Mouse (Mus musculus) liver, adult 2 months (tissue): Measurements from ENCODE around the gene Fam178b. TPM values are rescaled to one million over a fixed set of nuclear protein-coding genes. Genes with fewer than 3 reads are reported as not detected.
A peak's percentile ranks its signal among the peaks of the same experiment; 100 is the strongest.

ENCODE experiments used
- DNase-seq: peaks from one replicate; pipeline ENCODE4 v3.0.0-alpha.2; 2011; ENCODE audit warnings: low read depth, low spot score; ENCODE audit errors: extremely low read depth
- H3K27ac ChIP-seq: fragments of 200-500 bp; replicated peaks from 2 replicates; pipeline ENCODE4 v1.5.1; 2012; ENCODE audit warnings: low read depth, mild to moderate bottlenecking, control low read depth, inconsistent platforms, low read length; ENCODE audit not compliant: insufficient read depth
- H3K27me3 ChIP-seq: fragments of 200-500 bp; 2 replicates; pipeline ENCODE4 v1.6.1; 2012; ENCODE audit warnings: mild to moderate bottlenecking, moderate library complexity, low read length, inconsistent platforms; ENCODE audit not compliant: control insufficient read depth, insufficient read depth
- H3K36me3 ChIP-seq: fragments of 200-500 bp; 2 replicates; pipeline ENCODE4 v1.6.1; 2012; ENCODE audit warnings: low read length, inconsistent platforms; ENCODE audit not compliant: control insufficient read depth, insufficient read depth
- H3K4me1 ChIP-seq: fragments of 200-500 bp; 2 replicates; pipeline ENCODE4 v1.6.1; 2011; ENCODE audit warnings: low read length; ENCODE audit not compliant: control insufficient read depth, insufficient read depth
- H3K4me3 ChIP-seq: fragments of 200-500 bp; 2 replicates; pipeline ENCODE4 v1.5.1; 2011; ENCODE audit warnings: low read depth, mild to moderate bottlenecking, control low read depth, low read length, moderate library complexity; ENCODE audit not compliant: insufficient read depth
- H3K79me2 ChIP-seq: fragments of 200-500 bp; 2 replicates; pipeline ENCODE4 v1.6.1; 2012; ENCODE audit warnings: inconsistent platforms, mild to moderate bottlenecking, low read length, moderate library complexity; ENCODE audit not compliant: control insufficient read depth, insufficient read depth
- H3K9ac ChIP-seq: fragments of 200-500 bp; 2 replicates; pipeline ENCODE4 v1.6.1; 2012; ENCODE audit warnings: low read depth, mild to moderate bottlenecking, control low read depth, inconsistent platforms, low read length
- CTCF ChIP-seq: fragments of 200-500 bp; IDR thresholded peaks from 2 replicates; pipeline ENCODE4 v1.5.1; 2011; ENCODE audit warnings: low read depth, low read length, control low read depth
- POLR2A ChIP-seq: fragments of 200-500 bp; IDR thresholded peaks from 2 replicates; pipeline ENCODE4 v1.6.1; 2011; ENCODE audit warnings: low read length, control low read depth; ENCODE audit not compliant: insufficient read depth; ENCODE audit errors: extremely low read depth
- WGBS: fragments of 180-500 bp; shearing (Covaris S2); methylation state at CpG from one replicate; pipeline ENCODE4 v1.1.7; 2018; 5-methylcytosine and 5-hydroxymethylcytosine counted together
- polyA plus RNA-seq: library from polyadenylated mRNA; depleted of rRNA; stranded (reverse); fragments of >200 nt; gene quantifications from 2 replicates; pipeline ENCODE4 v1.2.3, GENCODE M21; 2012
- total RNA-seq: library from RNA; depleted of rRNA; stranded (reverse); fragments of >200 nt; gene quantifications from 2 replicates; pipeline ENCODE4 v1.2.3, GENCODE M21; 2014

Gene Fam178b
- total and polyA plus RNA-seq, 2 experiments, result 0.11 to 0.18 TPM

GRCm38 (mm10) chr1:36665934-36666333 is 17.0 kb downstream of the Fam178b start:
- H3K4me3 ChIP-seq, result no peak overlapping the region
- no peaks in the 10 kb centered on the region for H3K4me1 ChIP-seq
- H3K79me2 ChIP-seq, result no peaks in the 10 kb centered on the region
- no peak overlapping the region for H3K9ac ChIP-seq
- no peaks in the 10 kb centered on the region for H3K27me3 ChIP-seq
- TF ChIP-seq CTCF (no peak), POLR2A (no peak)
- DNase-seq, result no peak
- no peak overlapping the region for H3K27ac ChIP-seq
- 77% methylated on average over 4 of the region's 4 CpGs for WGBS
- no peaks in the 10 kb centered on the region for H3K36me3 ChIP-seq

GRCm38 (mm10) chr1:36665165-36665723 is 17.7 kb downstream of the Fam178b start:
- Histone ChIP-seq H3K36me3 (no peaks in the 10 kb centered on the region), H3K27me3 (no peaks in the 10 kb centered on the region), H3K4me1 (no peaks in the 10 kb centered on the region), H3K4me3 (no peak overlapping the region), H3K27ac (no peak overlapping the region), H3K79me2 (no peaks in the 10 kb centered on the region), H3K9ac (no peak overlapping the region)
- TF ChIP-seq POLR2A (no peak), CTCF (no peak)
- no peak for DNase-seq
- WGBS, result 85% methylated on average over 11 of the region's 11 CpGs

- H3K27ac ChIP-seq, result no peak overlapping the region
- DNase-seq, result no peak
- H3K4me1 ChIP-seq, result no peaks in the 10 kb centered on the region
- no peaks in the 10 kb centered on the region for H3K36me3 ChIP-seq
- TF ChIP-seq POLR2A, result no peak
- 0 out of 2 replicates have a peak, but pooled peaks have one; percentile 3 for TF ChIP-seq CTCF
- H3K9ac ChIP-seq, result no peak overlapping the region
- WGBS, result 45% methylated on average over 4 of the region's 4 CpGs
- H3K27me3 ChIP-seq, result no peaks in the 10 kb centered on the region
- no peak overlapping the region for H3K4me3 ChIP-seq
- H3K79me2 ChIP-seq, result no peaks in the 10 kb centered on the region
These were observed 18.5 kb downstream of the Fam178b start for GRCm38 (mm10) chr1:36664457-36664856.

GRCm38 (mm10) chr1:36658621-36659399 is 24.2 kb downstream of the Fam178b start:
- no peak overlapping the region for H3K27ac ChIP-seq
- H3K27me3 ChIP-seq, result no peaks in the 10 kb centered on the region
- TF ChIP-seq POLR2A (no peak), CTCF (no peak)
- no peak overlapping the region for H3K4me3 ChIP-seq
- H3K79me2 ChIP-seq, result no peaks in the 10 kb centered on the region
- DNase-seq, result no peak
- WGBS, result 81% methylated on average over 7 of the region's 7 CpGs
- no peaks in the 10 kb centered on the region for H3K4me1 ChIP-seq
- H3K9ac ChIP-seq, result no peak overlapping the region
- H3K36me3 ChIP-seq, result no peaks in the 10 kb centered on the region

- H3K4me1 ChIP-seq, result no peaks in the 10 kb centered on the region
- H3K36me3 ChIP-seq, result no peaks in the 10 kb centered on the region
- H3K9ac ChIP-seq, result no peak overlapping the region
- TF ChIP-seq POLR2A (no peak), CTCF (no peak)
- no peak for DNase-seq
- H3K4me3 ChIP-seq, result no peak overlapping the region
- no peaks in the 10 kb centered on the region for H3K27me3 ChIP-seq
- WGBS, result 73% methylated on average over 4 of the region's 4 CpGs
- no peak overlapping the region for H3K27ac ChIP-seq
- H3K79me2 ChIP-seq, result no peaks in the 10 kb centered on the region
These were observed 25.1 kb downstream of the Fam178b start for GRCm38 (mm10) chr1:36657658-36658415.

- no peak for TF ChIP-seq CTCF
- 88% methylated on average over 3 of the region's 3 CpGs for WGBS
- H3K79me2 ChIP-seq, result no peaks in the 10 kb centered on the region
- H3K4me3 ChIP-seq, result no peak overlapping the region
- H3K4me1 ChIP-seq, result no peaks in the 10 kb centered on the region
- no peak overlapping the region for H3K27ac ChIP-seq
- H3K27me3 ChIP-seq, result no peaks in the 10 kb centered on the region
- H3K9ac ChIP-seq, result no peak overlapping the region
- no peaks in the 10 kb centered on the region for H3K36me3 ChIP-seq
- DNase-seq, result no peak
These were observed 26.8 kb downstream of the Fam178b start for GRCm38 (mm10) chr1:36656233-36656632.
